Mouse (Mus musculus): ENCODE measurements at regions not wholly inside any gene's neighbourhood (a gene's known extent, or its start where the extent isn't known, plus 50 kb on each side); places are given as distances from the start of the nearest gene placed in this dataset.

- no peak for DNase-seq
Observed at GRCm38 (mm10) chr7:93424717-93425116, 345.1 kb downstream of the Fam181b start.

GRCm38 (mm10) chr7:93435034-93435433, 355.4 kb downstream of the Fam181b start:
- no peak for DNase-seq

- no peak for DNase-seq
Observed at GRCm38 (mm10) chr7:93454071-93454470, 374.4 kb downstream of the Fam181b start.

GRCm38 (mm10) chr7:93463377-93463776, 383.7 kb downstream of the Fam181b start:
- DNase-seq, result no peak

- DNase-seq, result no peak
Observed at GRCm38 (mm10) chr7:93473371-93473770, 393.7 kb downstream of the Fam181b start.

GRCm38 (mm10) chr7:93510636-93511035, 431.0 kb downstream of the Fam181b start:
- DNase-seq, result no peak

GRCm38 (mm10) chr7:93511237-93511636, 431.6 kb downstream of the Fam181b start:
- no peak for DNase-seq

GRCm38 (mm10) chr7:93559131-93559530, 479.5 kb downstream of the Fam181b start:
- DNase-seq, result no peak

GRCm38 (mm10) chr7:93577523-93577922, 497.9 kb downstream of the Fam181b start:
- DNase-seq, result no peak

GRCm38 (mm10) chr7:93587121-93587520, 507.5 kb downstream of the Fam181b start:
- peak; percentile 12 to 24 for DNase-seq

GRCm38 (mm10) chr7:93588088-93588487, 508.4 kb downstream of the Fam181b start:
- peak; percentile 8 for DNase-seq
